Mouse (Mus musculus) left cerebral cortex, postnatal 14 days (tissue): ENCODE measurements around the gene Slc17a4. TPM values are rescaled to one million over a fixed set of nuclear protein-coding genes. Genes with fewer than 3 reads are reported as not detected.

Experiments
- microRNA-seq, 2 experiments: library from miRNA; unstranded; fragments of <30 nt; microRNA quantifications; one replicate each; pipeline ENCODE4 v1.2.0; 2022
- total RNA-seq, 2 experiments: library from RNA; stranded (reverse); gene quantifications; 2 replicates each; pipeline ENCODE4 v1.2.3; 2021

Slc17a4 gene
- total RNA-seq, 2 experiments from 2014 or later = not detected

Small RNA genes within 50 kb of the gene (microRNA-seq; reads per million reads assigned to microRNA genes)
- 0 reads per million in 2 experiments for gene Gm44344

Other genes with a start within 250 kb of the Slc17a4 start
- gene Hist1h2ac, start 231.1 kb downstream of the Slc17a4 start, total RNA-seq = 1 to 10 TPM; 1.9 to 2.0 TPM
- 10 to 100 TPM; 25.0 to 27.3 TPM for gene Hist1h2bc, start 230.8 kb downstream of the Slc17a4 start, total RNA-seq
- under 1 TPM in 1 of 2 experiments, not detected in 1; 0.40 TPM for gene Hist1h1t, start 219.2 kb downstream of the Slc17a4 start, total RNA-seq
- gene Hist1h4c, start 216.6 kb downstream of the Slc17a4 start, total RNA-seq = 100 to 1,000 TPM; 100 to 103 TPM
- 1 to 10 TPM; 2.9 to 3.1 TPM for gene Hfe, start 204.2 kb downstream of the Slc17a4 start, total RNA-seq
- gene Hist1h1c, start 176.2 kb downstream of the Slc17a4 start, total RNA-seq = 10 to 100 TPM; 55.8 to 75.9 TPM
- gene Hist1h3c, start 169.4 kb downstream of the Slc17a4 start, total RNA-seq = 1 to 10 TPM; 6.8 to 7.2 TPM
- 10 to 100 TPM; 18.8 to 20.7 TPM for gene Hist1h2bb, start 168.3 kb downstream of the Slc17a4 start, total RNA-seq
- gene Hist1h2ab, start 163.9 kb downstream of the Slc17a4 start, total RNA-seq = 10 to 100 TPM; 30.0 to 36.8 TPM
- gene Hist1h3b, start 162.7 kb downstream of the Slc17a4 start, total RNA-seq = 10 to 100 TPM; 16.5 to 23.8 TPM
- gene Hist1h4b, start 158.0 kb downstream of the Slc17a4 start, total RNA-seq = 10 to 100 TPM; 73.2 to 80.8 TPM
- 10 to 100 TPM; 68.8 to 69.0 TPM for gene Hist1h4a, start 153.8 kb downstream of the Slc17a4 start, total RNA-seq
- gene Hist1h3a, start 152.6 kb downstream of the Slc17a4 start, total RNA-seq = 10 to 100 TPM; 33.2 to 47.2 TPM
- gene Hist1h1a, start 151.3 kb downstream of the Slc17a4 start, total RNA-seq = 10 to 100 TPM; 20.4 to 29.2 TPM
- gene Trim38, start 145.1 kb downstream of the Slc17a4 start, total RNA-seq = not detected
- gene Slc17a2, start 108.0 kb downstream of the Slc17a4 start, total RNA-seq = not detected
- gene Slc17a3, start 75.6 kb downstream of the Slc17a4 start, total RNA-seq = under 1 TPM; 0.17 to 0.22 TPM
- not detected for gene Slc17a1, start 47.3 kb downstream of the Slc17a4 start, total RNA-seq
- gene Hist1h2ba, start 19.1 kb upstream of the Slc17a4 start, total RNA-seq = not detected
- gene Hist1h2aa, start 19.5 kb upstream of the Slc17a4 start, total RNA-seq = not detected
- gene Scgn, start 76.2 kb upstream of the Slc17a4 start, total RNA-seq = under 1 TPM; 0.32 to 0.42 TPM